Mouse (Mus musculus) CD4-positive naive resting alpha-beta T cell, adult 57 days (primary cell): Measurements from ENCODE around the gene Oxct2b. TPM values are rescaled to one million over a fixed set of nuclear protein-coding genes. Genes with fewer than 3 reads are reported as not detected.

Source experiments
- total RNA-seq: library from RNA; stranded (reverse); gene quantifications from one replicate; pipeline ENCODE4 v1.2.4, GENCODE M21; 2023

The Oxct2b gene
- not detected for total RNA-seq

DNA sequence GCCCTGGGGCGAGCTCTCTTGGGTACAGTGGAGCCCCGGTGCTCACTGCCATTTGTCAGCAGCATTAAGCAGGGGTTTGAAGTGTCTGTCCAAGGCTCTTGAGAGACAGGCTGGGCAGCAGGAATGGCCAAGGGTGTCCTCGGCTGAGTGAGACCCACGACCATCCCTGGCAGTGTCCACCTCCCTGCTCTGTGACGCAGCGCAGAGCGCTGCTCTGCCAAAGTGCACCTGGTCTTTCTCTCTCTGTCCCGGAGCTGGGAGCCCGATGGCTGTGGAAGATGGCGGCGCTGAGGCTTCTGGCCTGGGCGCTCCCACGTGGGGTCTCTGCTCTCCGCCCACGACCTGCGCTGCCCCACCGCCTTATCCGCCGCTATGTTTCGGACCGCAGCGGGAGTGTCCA lies at the start of gene Oxct2b:
Oxct2b (plus strand) TSS at position 256 of the 400 bp plus-strand sequence.

GRCm38 (mm10) chr4:123104651-123105450 lies 11.2 kb upstream of the Oxct2b start, which contains the start of gene Bmp8b:
Gene Bmp8b (plus strand): TSS chr4:123105165.

GRCm38 (mm10) chr4:123139513-123140154 lies 23.6 kb downstream of the Oxct2b start, which contains the start of gene Ppie:
Gene Ppie (minus strand): TSS chr4:123139951.

Other genes with a start within 250 kb of the Oxct2b start
- 366 TPM for gene Cap1, start 230.2 kb upstream of the Oxct2b start, total RNA-seq
- gene Mfsd2a, start 155.1 kb upstream of the Oxct2b start, total RNA-seq, result 1.9 TPM
- 0.56 TPM for gene Mycl, start 120.6 kb upstream of the Oxct2b start, total RNA-seq
- gene Trit1, start 99.7 kb upstream of the Oxct2b start, total RNA-seq, result 13.2 TPM
- gene Bmp8b, start 11.1 kb upstream of the Oxct2b start, total RNA-seq, result not detected
- gene Ppie, start 23.7 kb downstream of the Oxct2b start, total RNA-seq, result 63.4 TPM
- 0.18 TPM for gene Hpcal4, start 67.0 kb downstream of the Oxct2b start, total RNA-seq
- not detected for gene Nt5c1a, start 85.2 kb downstream of the Oxct2b start, total RNA-seq
- gene Heyl, start 117.3 kb downstream of the Oxct2b start, total RNA-seq, result not detected
- gene Pabpc4, start 146.1 kb downstream of the Oxct2b start, total RNA-seq, result 76.7 TPM
- not detected for gene Oxct2a, start 207.4 kb downstream of the Oxct2b start, total RNA-seq
- not detected for gene Bmp8a, start 227.0 kb downstream of the Oxct2b start, total RNA-seq